Mouse (Mus musculus): Measurements from ENCODE around the gene Lin54.
"Not testable (repeated sequence)": the region's sequence is repeated elsewhere in the genome, so short reads cannot be mapped to it uniquely, and the experiment has no call there.

Gene Lin54

DNA sequence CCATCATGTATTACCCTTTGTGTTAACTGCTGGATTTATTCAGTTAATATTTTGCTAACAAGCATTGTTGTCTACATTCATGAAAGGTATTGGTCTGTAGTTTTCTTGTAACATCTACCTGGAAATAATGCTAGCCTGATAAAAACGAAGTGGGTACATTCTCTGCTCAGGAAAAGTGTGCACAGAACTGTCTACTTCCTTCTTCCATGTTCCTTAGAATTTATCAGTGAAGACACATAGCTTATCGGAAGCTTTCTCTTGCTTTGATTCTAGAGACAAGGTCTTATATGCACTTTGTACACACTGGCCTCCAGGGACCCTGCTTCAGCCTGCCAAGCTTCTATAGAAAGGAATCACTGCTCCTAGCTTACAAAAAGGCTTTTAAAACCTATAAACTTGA lies 11.1 kb downstream of the Lin54 start:
- DNase-seq (ENCODE audit: extremely low read depth, insufficient read length, low spot score), result no peak

DNA sequence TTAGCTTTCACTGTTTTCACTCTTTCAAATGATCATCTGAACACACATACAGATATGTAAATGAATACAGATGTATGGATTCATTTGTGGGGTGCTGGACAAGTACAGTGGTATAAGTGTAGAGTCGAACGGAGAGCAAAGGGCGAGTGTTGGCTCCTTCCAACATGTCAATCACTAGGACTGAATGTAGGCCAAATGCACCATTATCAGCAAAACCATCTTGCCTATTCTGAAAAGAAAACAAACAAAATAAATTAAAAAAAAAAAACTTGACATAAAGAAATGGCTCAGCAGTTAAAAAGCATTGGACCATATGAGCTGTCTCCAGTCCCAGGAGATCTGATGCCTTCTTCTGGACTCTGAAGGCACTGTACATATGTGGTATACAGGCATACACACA lies 12.2 kb downstream of the Lin54 start:
- DNase-seq (ENCODE audit: extremely low read depth, insufficient read length, low spot score), result no peak

DNA sequence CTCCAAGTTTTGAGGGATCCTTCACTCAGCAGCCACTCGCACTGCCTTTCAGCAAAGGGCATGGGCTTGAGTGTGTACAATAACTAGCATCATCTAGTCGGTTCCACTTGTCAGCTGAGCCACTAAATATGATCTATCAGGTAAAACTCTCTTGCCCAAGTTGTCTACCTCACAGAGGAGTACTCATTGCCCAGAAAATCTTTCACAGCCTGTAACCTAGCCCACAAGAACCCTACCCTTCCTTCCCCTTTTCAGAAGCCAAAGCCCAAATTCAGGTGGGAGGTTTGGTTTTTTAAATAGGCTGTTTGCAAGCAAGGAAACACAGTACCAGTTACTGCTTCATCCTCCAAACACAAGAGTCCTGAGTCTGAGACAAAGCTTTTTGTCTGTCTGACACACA lies 13.3 kb downstream of the Lin54 start:
- no peak for DNase-seq (ENCODE audit: extremely low read depth, insufficient read length, low spot score)

DNA sequence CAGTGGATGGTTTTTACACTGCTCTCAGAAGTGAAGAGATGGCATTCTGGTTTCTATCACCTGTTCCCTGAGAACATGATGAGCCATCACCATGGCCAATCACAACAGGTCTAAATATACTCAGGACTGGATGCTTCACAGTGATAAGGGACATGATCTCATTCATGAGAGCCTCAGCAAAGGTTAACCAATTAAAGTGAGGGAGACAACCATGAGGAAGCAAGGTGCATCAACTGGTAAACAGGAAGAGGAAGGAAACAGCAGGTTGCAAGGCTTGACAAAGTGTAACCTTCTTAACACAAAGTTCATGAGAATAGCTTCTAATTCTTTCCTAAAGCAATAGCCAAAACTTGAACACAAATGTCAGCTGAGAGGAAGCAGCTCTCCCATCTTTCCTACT lies 16.9 kb downstream of the Lin54 start:
- DNase-seq (ENCODE audit: extremely low read depth, insufficient read length, low spot score), result no peak

GRCm38 (mm10) chr5:100477604-100478003 lies 22.8 kb downstream of the Lin54 start:
- no peak for DNase-seq (ENCODE audit: extremely low read depth, insufficient read length, low spot score)

GRCm38 (mm10) chr5:100476328-100476727 lies 24.1 kb downstream of the Lin54 start:
- no peak for DNase-seq (ENCODE audit: extremely low read depth, insufficient read length, low spot score)

- DNase-seq (ENCODE audit: extremely low read depth, insufficient read length, low spot score), result no peak
These were observed 33.1 kb downstream of the Lin54 start for GRCm38 (mm10) chr5:100467336-100467735.

GRCm38 (mm10) chr5:100466624-100467023 lies 33.8 kb downstream of the Lin54 start:
- no peak for DNase-seq (ENCODE audit: extremely low read depth, insufficient read length, low spot score)

- DNase-seq (ENCODE audit: extremely low read depth, insufficient read length, low spot score), result no peak
These were observed 38.1 kb downstream of the Lin54 start for GRCm38 (mm10) chr5:100462374-100462773.

DNA sequence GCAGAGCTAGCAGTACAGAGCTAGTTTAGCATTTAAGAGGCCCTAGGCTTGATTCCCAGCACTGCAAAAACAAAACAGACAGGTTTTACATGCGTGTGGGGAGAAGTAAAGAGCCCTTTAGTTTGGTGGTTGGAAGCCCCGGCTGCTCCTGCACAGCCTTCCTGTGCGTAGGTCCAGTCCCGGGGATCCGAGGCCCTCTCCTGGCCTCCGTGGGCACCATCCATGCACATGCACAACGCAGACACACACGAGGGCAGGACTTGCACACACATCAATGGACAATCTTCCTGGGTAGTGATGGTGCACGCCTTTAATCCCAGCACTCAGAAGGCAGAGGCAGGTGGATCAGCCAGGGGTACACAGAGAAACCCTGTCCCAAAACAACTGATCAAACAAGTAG lies 38.9 kb downstream of the Lin54 start:
- DNase-seq (ENCODE audit: extremely low read depth, insufficient read length, low spot score), result peak; percentile 9

- no peak for DNase-seq (ENCODE audit: extremely low read depth, insufficient read length, low spot score)
These were observed 41.0 kb downstream of the Lin54 start for GRCm38 (mm10) chr5:100459468-100459867.

- DNase-seq (ENCODE audit: extremely low read depth, insufficient read length, low spot score), result no peak
These were observed 48.6 kb downstream of the Lin54 start for GRCm38 (mm10) chr5:100451871-100452270.

- no peak for DNase-seq (ENCODE audit: extremely low read depth, insufficient read length, low spot score)
These were observed 61.6 kb downstream of the Lin54 start for GRCm38 (mm10) chr5:100438796-100439195.

DNA sequence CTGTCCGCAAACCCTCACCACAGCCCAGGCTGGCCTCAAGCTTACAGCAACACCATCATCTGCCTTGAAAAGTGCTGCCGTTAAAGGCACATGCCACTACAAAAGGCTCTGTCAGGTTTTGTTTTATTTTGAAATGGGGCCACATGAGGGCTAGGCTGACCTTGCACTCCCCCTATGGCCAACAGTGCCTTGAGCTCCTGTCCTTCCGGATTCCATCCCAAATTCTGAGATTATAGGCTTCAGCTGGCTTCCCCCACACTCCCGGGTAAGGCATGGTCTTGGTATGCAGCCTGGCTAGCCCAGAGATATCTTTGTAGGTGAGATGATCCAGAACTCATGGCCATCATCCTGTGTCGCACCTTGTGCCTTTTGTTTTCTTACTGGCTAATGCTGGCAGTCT lies 62.5 kb downstream of the Lin54 start:
- DNase-seq (ENCODE audit: extremely low read depth, insufficient read length, low spot score), result no peak

DNA sequence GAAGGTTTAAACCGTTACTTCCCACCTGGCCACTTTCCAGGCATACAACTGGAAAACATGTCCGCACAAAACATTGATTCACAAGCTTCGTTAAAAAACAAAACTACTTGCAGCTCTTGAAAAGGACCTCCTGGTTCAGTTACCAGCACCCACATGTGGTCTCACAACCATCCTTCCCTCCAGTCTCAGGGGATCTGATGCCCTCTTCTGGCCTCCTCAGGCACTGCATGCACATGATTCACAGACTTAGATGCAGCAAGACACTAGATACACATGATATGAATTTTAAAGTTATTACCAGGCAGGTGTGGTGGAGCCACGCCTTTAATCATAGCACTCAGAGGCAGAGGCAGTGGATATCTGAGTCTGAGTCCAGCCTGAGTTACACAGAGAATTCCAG lies 63.4 kb downstream of the Lin54 start:
- DNase-seq (ENCODE audit: extremely low read depth, insufficient read length, low spot score), result no peak

DNA sequence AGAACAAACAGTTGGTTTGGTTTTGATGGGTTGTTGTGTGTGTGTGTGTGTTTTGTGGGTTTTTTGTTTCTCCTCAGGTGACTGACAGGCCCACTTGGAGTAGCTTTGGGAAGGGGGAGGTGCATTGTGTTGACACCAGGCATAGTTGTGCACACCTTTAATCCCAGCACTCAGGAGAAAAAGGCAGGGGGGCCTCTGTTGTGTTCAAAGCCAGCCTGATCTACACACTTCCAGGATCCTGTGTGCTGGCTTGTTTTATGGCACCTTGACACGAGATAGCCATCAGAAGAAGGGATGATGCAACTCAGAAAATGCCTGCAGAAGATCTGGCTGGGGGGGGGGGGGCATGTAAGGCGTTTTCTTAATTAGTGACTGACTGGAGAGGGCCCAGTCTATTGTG lies 69.5 kb downstream of the Lin54 start:
- DNase-seq (ENCODE audit: extremely low read depth, insufficient read length, low spot score), result no peak

- DNase-seq (ENCODE audit: extremely low read depth, insufficient read length, low spot score), result no peak
These were observed 70.4 kb downstream of the Lin54 start for GRCm38 (mm10) chr5:100430076-100430390.

- DNase-seq (ENCODE audit: extremely low read depth, insufficient read length, low spot score), result peak; percentile 95
These were observed 70.9 kb downstream of the Lin54 start for GRCm38 (mm10) chr5:100429344-100430075.

DNA sequence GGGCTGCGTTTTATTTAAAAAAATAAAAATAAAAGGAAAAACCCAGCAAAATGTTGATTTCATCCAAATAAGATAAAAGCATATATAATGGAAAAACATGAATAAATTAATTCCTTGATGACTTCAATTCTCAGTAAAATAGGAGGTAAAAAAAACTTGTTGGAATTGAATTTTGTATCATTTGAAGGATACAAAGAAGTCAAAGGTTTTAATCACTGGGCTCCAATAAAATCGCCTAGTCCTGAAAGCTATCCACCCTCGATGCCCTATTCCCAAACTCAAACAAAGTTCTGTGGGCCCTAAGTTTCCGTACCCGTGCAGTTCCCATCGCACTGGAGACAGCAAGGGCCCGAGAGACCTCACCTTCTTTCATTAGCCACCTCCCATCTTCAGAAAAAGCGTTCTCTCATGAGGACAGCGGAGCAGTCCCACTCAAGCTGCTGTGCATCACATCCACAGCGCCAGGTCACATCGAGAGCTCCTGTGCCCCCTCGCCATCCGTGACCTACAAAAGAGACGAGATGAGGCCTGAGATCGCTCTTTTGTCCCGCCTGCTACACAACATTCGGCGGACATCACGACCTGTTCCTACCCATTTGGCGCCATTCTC lies 71.6 kb downstream of the Lin54 start:
- DNase-seq (ENCODE audit: extremely low read depth, insufficient read length, low spot score), result no peak

GRCm38 (mm10) chr5:100428031-100428733 lies 72.3 kb downstream of the Lin54 start:
- no peak for DNase-seq (ENCODE audit: extremely low read depth, insufficient read length, low spot score)

- peak; percentile 27 for DNase-seq (ENCODE audit: extremely low read depth, insufficient read length, low spot score)
These were observed 73.2 kb downstream of the Lin54 start for GRCm38 (mm10) chr5:100427276-100427675.

DNA sequence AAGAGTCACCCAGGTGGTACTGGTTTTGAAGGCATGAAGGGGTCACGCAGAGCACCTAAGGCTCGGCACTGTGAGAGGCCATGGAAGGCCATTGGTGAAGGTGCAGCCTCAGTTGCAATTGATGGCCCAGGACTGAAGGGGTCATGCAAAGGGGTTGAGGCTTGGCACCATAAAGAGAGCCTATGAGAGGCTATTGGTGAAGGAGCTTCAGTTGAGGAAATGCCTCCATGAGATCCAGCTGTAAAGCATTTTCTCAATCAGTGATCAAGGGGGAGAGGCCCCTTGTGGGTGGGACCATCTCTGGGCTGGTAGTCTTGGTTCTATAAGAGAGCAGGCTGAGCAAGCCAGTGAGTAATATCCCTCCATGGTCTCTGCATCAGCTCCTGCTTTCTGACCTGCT lies 74.6 kb downstream of the Lin54 start:
- not testable (repeated sequence) for DNase-seq (ENCODE audit: extremely low read depth, insufficient read length, low spot score)

Data from 3134 (cell line).